Mouse (Mus musculus): ENCODE data around the gene Otoa.

DNA sequence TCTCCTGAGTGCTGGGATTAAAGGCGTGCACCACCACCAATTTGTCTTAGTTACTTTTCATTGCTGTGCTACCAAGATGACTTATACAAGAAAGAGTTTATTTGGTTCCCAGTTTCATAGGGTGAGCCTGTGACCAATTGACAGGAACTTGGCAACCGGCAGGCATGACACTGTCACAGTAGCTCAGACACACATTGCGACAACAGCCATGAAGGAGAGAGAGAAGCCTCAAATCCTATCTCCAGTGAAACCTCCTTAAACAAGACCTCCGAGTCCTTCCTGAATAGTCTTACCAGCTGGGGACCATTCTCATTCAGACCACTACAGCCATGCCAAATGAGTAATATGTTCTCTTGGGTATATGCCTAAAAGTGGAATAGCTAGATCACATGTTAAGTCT is 28.4 kb upstream of the Otoa start:
- TF ChIP-seq GATA1 (IDR thresholded peaks at IDR 0.05; ENCODE audit: borderline replicate concordance, low read length): no peak
- no peak for TF ChIP-seq FLI1 (IDR thresholded peaks at IDR 0.05; ENCODE audit: low read length)
